Mouse (Mus musculus): ENCODE results near the gene Elane. TPM values are rescaled to one million over a fixed set of nuclear protein-coding genes. Genes with fewer than 3 reads are reported as not detected.

Elane gene
- polyA plus RNA-seq, 1 experiment: 0.75 TPM

DNA sequence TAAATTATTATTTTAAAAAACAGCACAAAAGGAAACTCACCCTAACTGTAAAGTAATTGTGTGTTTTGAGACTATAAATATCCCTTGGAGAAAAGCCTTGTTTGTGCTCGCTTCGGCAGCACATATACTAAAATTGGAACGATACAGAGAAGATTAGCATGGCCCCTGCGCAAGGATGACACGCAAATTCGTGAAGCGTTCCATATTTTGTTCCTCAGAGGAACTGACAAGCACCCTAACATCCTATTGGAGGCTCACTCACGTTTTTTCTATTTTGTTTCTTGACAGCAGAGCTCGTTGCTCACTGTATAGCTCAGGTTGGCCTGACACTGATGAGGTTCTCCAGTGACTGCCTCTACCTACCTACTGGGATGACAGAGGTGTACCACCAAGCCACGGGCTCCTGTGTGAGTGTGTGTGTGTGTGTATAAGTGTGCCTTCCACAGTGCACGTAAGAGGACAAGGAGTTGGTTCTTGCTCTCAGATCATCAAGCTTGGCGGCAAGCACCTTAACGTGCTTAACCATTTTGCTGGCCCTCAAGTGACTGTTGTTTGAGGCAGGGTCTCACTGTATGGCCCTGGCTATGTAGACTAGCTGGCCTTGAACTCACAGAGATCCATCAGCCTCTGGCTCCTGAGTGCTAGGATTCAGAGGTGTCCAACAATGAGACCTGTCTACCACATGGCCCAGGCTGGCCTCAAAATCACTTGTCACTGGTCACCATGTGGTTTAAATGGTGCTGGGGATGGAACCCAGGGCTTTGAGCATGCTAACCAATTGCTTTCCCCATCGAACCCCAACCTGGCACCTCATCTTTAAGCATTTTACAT is 23.3 kb downstream of the Elane start:
- Histone ChIP-seq H3K4me3 (ENCODE audit: insufficient read depth, low read length) (peak overlapping the region; percentile 15; the same call in 1 of the 2 replicates), H3K4me1 (ENCODE audit: control insufficient read depth, insufficient read depth, low read length) (peaks cover 7% of the 10 kb centered on the region), H3K27ac (ENCODE audit: insufficient read depth, low read depth, low read length) (no peak overlapping the region)
- TF ChIP-seq POLR2A (IDR thresholded peaks at IDR 0.05; ENCODE audit: borderline replicate concordance, low read depth, low read length): no peak

DNA sequence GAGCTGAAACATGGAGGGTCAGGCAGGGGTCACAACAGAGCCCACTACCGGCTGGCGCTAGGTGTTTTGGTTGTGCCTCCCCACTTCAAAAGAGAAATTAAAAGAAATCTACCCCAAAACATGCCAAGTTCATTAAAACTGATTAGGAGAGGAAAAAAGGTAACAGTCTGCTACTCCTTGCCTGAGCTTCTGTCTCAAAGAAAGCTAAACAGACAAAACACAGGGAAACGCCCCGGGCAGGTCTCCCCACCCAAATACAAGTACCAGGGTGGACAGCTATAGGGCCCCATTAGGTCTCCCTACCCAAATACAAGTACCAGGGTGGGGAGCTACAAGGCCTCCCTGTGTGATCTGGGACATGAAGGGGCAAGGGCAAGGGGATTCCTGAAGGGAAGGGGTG is 24.5 kb downstream of the Elane start, which contains the start of gene Gm26602:
Gene Gm26602 (plus strand): TSS at position 301 of the 400 bp plus-strand sequence.
- Histone ChIP-seq H3K27ac (ENCODE audit: insufficient read depth, low read depth, low read length) (no peak within 1 kb of the TSS), H3K4me1 (ENCODE audit: control insufficient read depth, insufficient read depth, low read length) (peaks cover 11% of the 10 kb centered on the region), H3K4me3 (ENCODE audit: insufficient read depth, low read length) (no peak within 1 kb of the TSS)
- TF ChIP-seq CTCF (IDR thresholded peaks at IDR 0.05; ENCODE audit: low read depth, low read length) (no peak), POLR2A (IDR thresholded peaks at IDR 0.05; ENCODE audit: borderline replicate concordance, low read depth, low read length) (no peak)

DNA sequence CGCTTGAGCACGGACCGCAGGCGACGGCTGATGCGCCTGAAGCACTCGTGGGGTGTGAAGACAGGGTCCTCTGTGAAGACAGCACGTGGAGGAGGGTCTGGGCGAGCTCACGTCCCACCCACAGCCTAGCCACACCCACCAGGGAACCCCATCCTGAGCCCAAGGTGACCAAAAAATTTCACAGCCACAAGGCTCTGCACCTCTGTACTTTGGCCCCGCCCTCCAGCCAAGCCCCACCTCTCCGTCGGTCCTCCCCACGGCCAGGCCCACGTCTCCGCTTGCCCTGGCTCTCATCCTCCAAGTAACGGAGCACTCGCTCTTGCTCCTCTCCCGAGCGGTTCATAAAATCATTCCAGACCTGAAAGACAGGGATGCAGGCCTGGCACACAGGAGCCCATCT is 26.4 kb downstream of the Elane start:
- H3K27ac ChIP-seq (ENCODE audit: insufficient read depth, low read depth, low read length): no peak overlapping the region
- peaks cover 17% of the 10 kb centered on the region for H3K4me1 ChIP-seq (ENCODE audit: control insufficient read depth, insufficient read depth, low read length)
- TF ChIP-seq CTCF (IDR thresholded peaks at IDR 0.05; ENCODE audit: low read depth, low read length) (no peak), POLR2A (IDR thresholded peaks at IDR 0.05; ENCODE audit: borderline replicate concordance, low read depth, low read length) (no peak)
- no peak overlapping the region for H3K4me3 ChIP-seq (ENCODE audit: insufficient read depth, low read length)

DNA sequence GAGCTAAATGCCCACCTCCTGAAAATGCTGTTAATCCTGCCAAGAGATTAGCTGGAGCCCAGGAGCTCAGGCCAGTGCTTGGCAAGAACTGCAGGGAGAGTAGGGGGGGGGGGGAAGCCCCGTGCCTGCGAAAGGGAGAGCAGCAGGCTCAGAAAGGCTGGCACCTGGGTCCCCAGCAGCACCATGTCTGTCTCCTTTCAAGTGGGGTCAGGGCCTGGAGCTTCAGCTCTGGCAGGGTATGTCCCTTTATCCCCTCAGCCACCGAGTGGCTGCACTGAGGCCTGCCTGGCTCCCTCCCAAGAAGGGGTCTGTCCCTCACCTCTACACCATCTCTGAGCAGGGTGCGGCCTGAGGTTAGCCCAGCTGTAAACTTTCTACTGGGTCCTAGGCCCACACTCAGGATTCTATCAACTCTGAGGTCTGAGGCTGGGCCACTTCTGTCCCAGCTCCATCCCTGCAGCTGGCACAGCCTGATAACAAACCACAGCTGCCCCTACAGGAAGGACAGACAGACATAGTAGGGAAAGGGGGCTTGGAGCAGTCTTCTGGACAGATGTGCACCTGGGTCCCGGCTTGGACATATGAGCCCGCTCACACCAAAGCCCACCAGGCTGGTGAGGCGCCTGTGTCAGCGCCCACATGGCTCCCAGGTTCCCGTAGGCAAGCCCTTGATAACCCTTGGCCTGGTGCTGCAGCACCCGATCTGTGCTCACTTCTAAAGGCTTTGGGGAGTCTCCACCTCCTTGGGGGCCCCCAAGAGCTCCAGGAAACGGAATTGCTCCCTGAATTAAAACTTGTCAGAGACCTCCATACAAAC is 28.3 kb downstream of the Elane start:
- no peak overlapping the region for H3K27ac ChIP-seq (ENCODE audit: insufficient read depth, low read depth, low read length)
- no peak overlapping the region for H3K4me3 ChIP-seq (ENCODE audit: insufficient read depth, low read length)
- TF ChIP-seq CTCF (IDR thresholded peaks at IDR 0.05; ENCODE audit: low read depth, low read length): no peak
- no peak for TF ChIP-seq POLR2A (IDR thresholded peaks at IDR 0.05; ENCODE audit: borderline replicate concordance, low read depth, low read length)
- H3K4me1 ChIP-seq (ENCODE audit: control insufficient read depth, insufficient read depth, low read length): peaks cover 15% of the 10 kb centered on the region

DNA sequence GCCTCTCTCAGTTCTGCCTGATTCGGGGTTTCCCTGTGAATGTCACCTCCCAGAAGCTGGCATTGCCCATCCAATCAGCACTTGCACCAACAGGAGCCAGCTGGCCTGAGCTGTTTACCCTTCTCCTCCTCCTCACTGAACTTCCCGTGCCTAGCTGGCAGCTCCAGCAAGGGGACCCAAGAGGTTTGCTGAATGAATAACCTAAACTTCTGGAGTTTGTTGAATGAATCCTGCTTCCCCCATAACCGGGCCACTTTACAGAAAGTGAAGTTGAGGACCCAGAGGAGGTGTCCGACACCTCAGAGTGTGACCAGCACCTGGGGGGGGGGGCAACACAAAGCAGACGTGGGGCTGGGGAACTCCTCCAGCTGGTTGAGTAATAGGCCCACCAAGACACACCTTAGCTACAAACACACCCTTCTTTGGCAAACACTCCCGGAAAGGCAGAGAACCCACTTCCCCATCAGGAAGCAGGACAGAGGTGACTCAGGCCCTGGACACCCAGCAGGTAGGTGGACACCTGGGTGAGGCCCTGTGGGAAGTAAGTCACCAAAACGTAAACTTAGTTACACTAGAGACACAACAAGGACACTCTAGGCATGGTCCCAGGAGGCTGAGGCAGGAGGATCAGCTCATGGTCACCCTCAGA is 29.0 kb downstream of the Elane start:
- Histone ChIP-seq H3K4me1 (ENCODE audit: control insufficient read depth, insufficient read depth, low read length) (peaks cover 10% of the 10 kb centered on the region), H3K4me3 (ENCODE audit: insufficient read depth, low read length) (no peak overlapping the region), H3K27ac (ENCODE audit: insufficient read depth, low read depth, low read length) (no peak overlapping the region)
- no peak for TF ChIP-seq POLR2A (IDR thresholded peaks at IDR 0.05; ENCODE audit: borderline replicate concordance, low read depth, low read length)
- no peak for TF ChIP-seq CTCF (IDR thresholded peaks at IDR 0.05; ENCODE audit: low read depth, low read length)

DNA sequence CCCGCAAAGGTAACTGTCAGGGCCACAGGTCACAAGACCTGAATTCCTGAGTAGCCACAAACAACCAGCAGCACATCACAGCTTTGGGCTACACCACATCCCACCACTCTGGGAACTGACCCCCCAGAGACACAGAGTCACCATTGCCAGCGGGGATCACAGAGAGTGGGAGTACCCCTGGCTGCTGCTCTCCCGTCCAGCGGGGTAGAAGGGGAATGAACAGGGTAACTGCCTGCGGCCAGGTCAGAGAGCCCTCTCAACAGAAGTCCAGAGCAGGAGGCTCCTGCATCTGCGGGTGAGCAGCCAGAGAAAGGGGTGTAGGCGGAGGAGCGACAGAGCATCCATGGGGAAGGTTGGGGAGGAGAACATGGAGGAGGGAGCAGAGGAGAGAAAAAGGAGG is 30.0 kb downstream of the Elane start:
- Histone ChIP-seq H3K27ac (ENCODE audit: insufficient read depth, low read depth, low read length) (no peak overlapping the region), H3K4me1 (ENCODE audit: control insufficient read depth, insufficient read depth, low read length) (peaks cover 10% of the 10 kb centered on the region)

DNA sequence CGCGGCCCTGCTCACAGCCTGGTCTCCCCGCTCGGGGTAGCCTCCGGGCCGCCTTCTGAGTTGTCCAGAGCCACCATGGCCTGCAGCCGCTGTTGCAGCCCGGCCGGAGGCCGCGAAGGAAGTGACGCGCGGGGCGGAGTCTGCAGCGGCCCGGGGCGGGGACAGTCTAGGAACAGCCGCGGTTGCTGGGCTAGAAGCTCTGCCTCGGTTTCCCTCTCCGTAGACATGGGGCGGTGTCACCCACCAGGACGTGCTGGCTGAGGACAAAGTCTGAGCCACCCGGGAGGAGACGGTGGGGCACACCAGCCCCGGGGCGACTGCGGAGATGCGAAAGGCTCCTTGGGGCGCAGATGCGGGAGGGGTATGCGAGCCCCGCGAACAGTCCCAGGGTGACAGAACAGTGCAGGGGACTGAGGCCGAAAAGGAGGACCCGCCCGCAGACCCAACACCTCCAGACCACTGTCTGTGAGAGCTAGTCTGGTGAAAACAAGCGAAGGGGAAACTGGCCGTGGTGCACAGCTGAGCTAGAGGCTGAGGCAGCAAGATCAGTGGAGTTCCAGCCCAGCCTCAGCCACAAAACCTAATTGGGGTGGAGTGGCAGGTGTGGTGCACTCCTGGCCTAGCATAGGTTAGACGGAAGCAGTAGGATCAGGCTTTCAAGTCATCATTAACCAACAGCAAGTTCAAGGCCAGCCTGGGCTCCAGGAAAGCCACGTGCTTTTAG is 30.9 kb downstream of the Elane start, which contains the start of gene Kiss1r:
Gene Kiss1r (plus strand): TSS at position 164 of the 724 bp plus-strand sequence.
- peak within 1 kb of the TSS; percentile 98 for H3K4me3 ChIP-seq (ENCODE audit: insufficient read depth, low read length)
- TF ChIP-seq CTCF (IDR thresholded peaks at IDR 0.05; ENCODE audit: low read depth, low read length): no peak
- peak; percentile 54; the same call in 1 of the 2 replicates for TF ChIP-seq POLR2A (IDR thresholded peaks at IDR 0.05; ENCODE audit: borderline replicate concordance, low read depth, low read length)
- H3K27ac ChIP-seq (ENCODE audit: insufficient read depth, low read depth, low read length): peak within 1 kb of the TSS; percentile 44
- H3K4me1 ChIP-seq (ENCODE audit: control insufficient read depth, insufficient read depth, low read length): peaks cover 10% of the 10 kb centered on the region

More for the DNA sequence above, 30.0 kb downstream of the Elane start:
- H3K4me3 ChIP-seq (ENCODE audit: insufficient read depth, low read length): peak overlapping the region; percentile 98
- TF ChIP-seq CTCF (IDR thresholded peaks at IDR 0.05; ENCODE audit: low read depth, low read length) (no peak), POLR2A (IDR thresholded peaks at IDR 0.05; ENCODE audit: borderline replicate concordance, low read depth, low read length) (no peak)

DNA sequence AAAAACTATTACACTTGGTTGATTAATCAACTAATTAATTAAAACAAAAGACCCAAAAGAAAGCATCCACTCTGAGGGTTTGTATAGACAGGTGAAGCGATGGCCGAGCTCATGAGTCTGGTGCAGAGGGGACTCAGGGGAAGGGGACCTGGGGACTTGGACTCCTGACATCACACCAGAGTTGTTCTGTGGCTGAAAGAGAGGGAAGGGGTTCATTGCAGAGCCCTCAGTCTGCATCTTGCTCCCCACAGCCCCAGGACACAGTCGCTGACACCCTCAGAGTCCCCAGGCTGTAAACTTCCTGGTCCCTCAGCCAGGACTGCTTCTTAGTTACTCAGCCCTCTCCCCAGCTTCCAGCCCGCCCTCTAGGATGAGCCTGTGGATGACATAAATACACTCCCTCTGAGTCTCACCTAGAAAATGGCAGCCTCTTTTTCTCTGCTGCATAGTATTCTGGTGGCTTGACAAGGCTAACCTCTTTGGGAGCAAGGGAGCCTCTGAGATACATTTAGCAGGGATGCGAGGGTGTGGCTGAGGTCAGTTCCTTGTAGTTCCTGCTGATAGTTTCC is 31.6 kb downstream of the Elane start:
- TF ChIP-seq CTCF (IDR thresholded peaks at IDR 0.05; ENCODE audit: low read depth, low read length) (no peak), POLR2A (IDR thresholded peaks at IDR 0.05; ENCODE audit: borderline replicate concordance, low read depth, low read length) (no peak)
- Histone ChIP-seq H3K27ac (ENCODE audit: insufficient read depth, low read depth, low read length) (no peak overlapping the region), H3K4me1 (ENCODE audit: control insufficient read depth, insufficient read depth, low read length) (peaks cover 10% of the 10 kb centered on the region), H3K4me3 (ENCODE audit: insufficient read depth, low read length) (peak overlapping the region; percentile 98; the same call in 1 of the 2 replicates)
